Mouse (Mus musculus) liver, embryonic 14.5 days (tissue): ENCODE measurements at regions not wholly inside any gene's neighbourhood (a gene's known extent, or its start where the extent isn't known, plus 50 kb on each side); places are given as distances from the start of the nearest gene placed in this dataset.

ENCODE experiments used
- CTCF ChIP-seq: IDR thresholded peaks from 2 replicates; pipeline ENCODE4 v1.5.1; 2016; ENCODE audit warnings: antibody characterized with exemption, low read depth, control low read depth
- EP300 ChIP-seq: IDR thresholded peaks from 2 replicates; pipeline ENCODE4 v1.6.1; 2016; ENCODE audit warnings: antibody characterized with exemption, low read depth

DNA sequence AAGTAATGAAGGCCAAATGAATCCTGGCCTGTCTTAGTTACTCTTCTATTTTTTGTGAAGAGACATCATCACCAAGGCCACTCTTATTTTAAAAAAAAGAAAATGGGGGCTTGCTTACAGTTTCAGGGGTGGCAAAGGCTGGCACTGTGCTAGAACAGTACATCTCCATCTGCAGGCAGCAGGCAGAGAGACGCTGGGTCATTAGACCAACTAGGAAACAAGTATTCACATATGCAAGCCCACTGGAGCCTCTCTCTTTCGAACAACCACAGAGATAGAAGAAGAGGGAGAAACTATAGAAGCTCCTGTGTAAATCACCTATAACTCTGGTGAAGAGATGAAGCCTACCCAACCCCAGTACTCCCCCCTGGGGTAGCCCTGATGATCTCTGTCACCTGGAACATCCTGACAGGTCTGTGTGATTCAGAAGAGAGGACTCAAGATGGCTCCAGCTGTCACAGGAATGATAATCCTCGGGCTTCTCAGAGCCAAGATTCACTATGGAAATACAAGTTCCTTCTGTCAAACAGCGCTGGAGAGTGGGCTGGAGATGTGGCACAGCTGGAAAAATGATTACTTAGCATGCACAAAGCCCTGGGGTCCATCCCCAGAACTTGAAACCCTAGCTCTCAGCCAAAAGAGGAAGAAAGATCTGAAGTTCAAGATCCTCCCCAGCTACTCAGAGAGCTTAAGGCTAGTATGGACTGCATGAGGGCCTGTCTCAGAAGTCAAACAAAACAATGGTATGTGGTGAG, 395.8 kb downstream of the Actr3 start:
- TF ChIP-seq CTCF (no peak), EP300 (no peak)
